Mouse (Mus musculus): ENCODE data around the gene Olfr1289. TPM values are rescaled to one million over a fixed set of nuclear protein-coding genes. Genes with fewer than 3 reads are reported as not detected.

Olfr1289 gene
- not detected in 2 replicates for polyA plus RNA-seq (2012; rRNA removed)

DNA sequence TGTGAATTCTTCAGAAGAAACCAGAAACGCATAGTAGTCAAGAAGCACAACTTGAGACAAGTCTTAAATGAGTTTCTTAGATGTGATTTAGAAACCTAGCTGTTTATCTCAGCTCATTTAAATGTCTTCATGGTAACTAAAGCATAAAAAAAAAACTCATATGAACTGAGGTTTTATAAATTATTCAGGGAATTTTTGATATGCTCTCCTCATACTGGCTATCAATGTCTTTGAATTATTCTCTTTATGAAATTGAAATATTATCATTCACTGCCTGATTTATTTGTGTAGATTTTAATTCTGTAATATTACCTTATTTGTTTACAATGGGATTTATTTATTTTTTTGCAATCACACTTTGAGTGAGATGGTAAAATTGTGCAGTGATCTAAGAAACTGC lies at the start of gene Olfr1289:
Olfr1289 (plus strand) TSS at position 301 of the 400 bp plus-strand sequence.

DNA sequence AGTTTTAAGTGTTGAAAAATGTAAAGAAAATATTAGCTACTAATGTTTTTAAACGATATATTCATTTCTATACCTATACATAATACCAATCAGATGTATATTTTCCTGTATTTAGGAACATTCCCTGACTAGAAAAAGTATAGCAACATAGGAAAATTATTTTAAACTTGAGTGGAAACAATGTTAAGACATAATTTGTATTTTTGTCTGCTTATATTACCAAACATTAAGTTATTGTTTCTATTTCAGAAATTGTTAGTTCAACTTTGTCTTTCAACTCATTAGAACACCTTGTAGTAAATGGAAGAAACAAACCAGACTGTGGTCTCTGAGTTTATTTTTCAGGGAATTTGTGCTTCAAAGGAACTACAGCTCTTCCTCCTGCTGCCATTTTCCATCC lies 31.8 kb upstream of the Olfr1289 start, which contains the start of gene Olfr1287:
Olfr1287 (plus strand) TSS at position 301 of the 400 bp plus-strand sequence.

DNA sequence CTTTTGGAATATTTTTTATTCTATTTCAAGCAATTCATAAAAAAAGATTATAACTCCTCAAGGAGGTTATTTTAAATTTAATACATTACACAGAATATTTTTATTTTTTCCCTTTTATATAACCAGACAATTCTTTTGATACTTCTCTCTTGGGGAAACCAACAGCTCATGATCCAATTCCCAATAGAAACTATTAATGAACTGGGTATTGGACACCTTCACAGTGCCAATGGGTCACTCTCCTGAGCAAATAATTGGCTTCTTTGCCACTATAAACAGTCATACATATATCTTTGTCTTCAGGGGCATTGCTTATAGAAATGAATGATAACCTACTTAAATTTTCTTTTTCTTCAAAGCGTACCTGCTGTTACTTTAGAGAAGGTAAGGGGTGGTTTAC lies 6.8 kb upstream of the Olfr1289 start, which contains the start of gene Olfr1288:
Olfr1288 (plus strand) TSS at position 301 of the 400 bp plus-strand sequence.

DNA sequence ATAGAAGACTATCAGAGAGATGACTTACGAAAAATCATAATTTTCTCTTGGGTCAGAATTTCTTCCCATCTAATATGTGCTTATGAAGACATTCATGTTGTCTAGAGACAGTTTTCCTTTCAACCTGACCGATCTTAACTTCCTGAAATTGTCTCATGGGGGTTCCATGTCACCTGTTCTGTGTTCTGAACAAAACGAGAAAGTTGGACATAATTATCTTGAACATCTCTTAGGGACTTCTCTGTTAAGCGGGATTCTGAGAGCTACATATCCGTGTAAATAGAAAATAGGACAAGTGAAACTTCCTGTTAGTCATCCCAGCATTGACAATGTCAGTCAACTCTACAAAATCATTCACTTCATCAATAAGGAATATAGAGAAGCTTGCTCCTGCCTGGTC lies 13.1 kb downstream of the Olfr1289 start, which contains the start of gene Olfr1290:
Olfr1290 (minus strand) TSS at position 101 of the 400 bp plus-strand sequence.

DNA sequence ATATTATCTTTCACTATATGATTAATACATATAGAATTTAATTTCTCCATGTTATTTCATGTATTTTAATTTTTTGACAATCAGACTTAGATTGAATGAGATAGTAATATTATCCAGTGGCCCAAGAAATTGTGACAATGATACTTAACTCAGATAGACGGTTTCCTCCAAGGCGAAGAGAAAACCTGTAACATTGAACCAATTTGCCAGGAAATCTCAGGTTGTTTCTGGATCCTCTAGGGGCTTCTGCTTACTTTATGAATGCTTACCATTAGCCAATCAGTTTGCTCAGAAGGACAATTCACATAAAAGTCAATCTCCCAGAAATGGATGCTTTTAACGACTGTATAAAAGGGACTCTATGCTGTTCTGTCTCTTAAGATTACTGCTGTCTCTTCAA lies 16.3 kb downstream of the Olfr1289 start, which contains the start of gene Olfr1291-ps1:
Olfr1291-ps1 (plus strand) TSS at position 301 of the 400 bp plus-strand sequence.

DNA sequence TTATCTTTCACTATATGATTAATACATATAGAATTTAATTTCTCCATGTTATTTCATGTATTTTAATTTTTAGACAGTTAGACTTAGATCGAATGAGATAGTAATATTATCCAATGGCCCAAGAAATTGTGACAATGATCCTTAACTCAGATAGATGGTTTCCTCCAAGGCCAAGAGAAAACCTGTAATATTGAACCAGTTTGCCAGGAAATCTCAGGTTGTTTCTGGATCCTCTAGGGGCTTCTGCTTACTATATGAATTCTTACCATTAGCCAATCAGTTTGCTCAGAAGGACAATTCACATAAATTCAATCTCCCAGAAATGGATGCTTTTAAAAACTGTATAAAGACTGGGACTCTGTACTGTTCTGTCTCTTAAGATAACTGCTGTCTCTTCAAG lies 44.3 kb downstream of the Olfr1289 start, which contains the start of gene Olfr1293-ps:
Olfr1293-ps (plus strand) TSS at position 301 of the 400 bp plus-strand sequence.

Other genes starting within 250 kb of the Olfr1289 start
- gene Olfr1275, start 245.5 kb upstream of the Olfr1289 start, polyA plus RNA-seq (2012; rRNA removed): not detected in 2 replicates
- not detected in 2 replicates for gene Olfr1276, start 226.3 kb upstream of the Olfr1289 start, polyA plus RNA-seq (2012; rRNA removed)
- gene Olfr1277, start 206.7 kb upstream of the Olfr1289 start, polyA plus RNA-seq (2012; rRNA removed): not detected in 2 replicates
- gene Olfr1278, start 190.7 kb upstream of the Olfr1289 start, polyA plus RNA-seq (2012; rRNA removed): not detected in 2 replicates
- gene Olfr1279, start 180.2 kb upstream of the Olfr1289 start, polyA plus RNA-seq (2012; rRNA removed): not detected in 2 replicates
- gene Olfr1280, start 166.8 kb upstream of the Olfr1289 start, polyA plus RNA-seq (2012; rRNA removed): not detected in 2 replicates
- gene Olfr1281, start 154.3 kb upstream of the Olfr1289 start, polyA plus RNA-seq (2012; rRNA removed): not detected in 2 replicates
- gene Olfr1282, start 144.7 kb upstream of the Olfr1289 start, polyA plus RNA-seq (2012; rRNA removed): not detected in 2 replicates
- gene Olfr1283, start 114.0 kb upstream of the Olfr1289 start, polyA plus RNA-seq (2012; rRNA removed): not detected in 2 replicates
- gene Olfr1284, start 105.3 kb upstream of the Olfr1289 start, polyA plus RNA-seq (2012; rRNA removed): not detected in 2 replicates
- not detected in 2 replicates for gene Olfr1286, start 57.7 kb upstream of the Olfr1289 start, polyA plus RNA-seq (2012; rRNA removed)
- gene Olfr1287, start 31.7 kb upstream of the Olfr1289 start, polyA plus RNA-seq (2012; rRNA removed): not detected in 2 replicates
- gene Olfr1288, start 6.7 kb upstream of the Olfr1289 start, polyA plus RNA-seq (2012; rRNA removed): not detected in 2 replicates
- not detected in 2 replicates for gene Olfr1290, start 13.0 kb downstream of the Olfr1289 start, polyA plus RNA-seq (2012; rRNA removed)
- not detected in 2 replicates for gene Olfr1291-ps1, start 16.4 kb downstream of the Olfr1289 start, polyA plus RNA-seq (2012; rRNA removed)
- gene Olfr1293-ps, start 44.4 kb downstream of the Olfr1289 start, polyA plus RNA-seq (2012; rRNA removed): not detected in 2 replicates
- gene Olfr1294, start 59.5 kb downstream of the Olfr1289 start, polyA plus RNA-seq (2012; rRNA removed): not detected in 2 replicates
- gene Olfr1295, start 88.9 kb downstream of the Olfr1289 start, polyA plus RNA-seq (2012; rRNA removed): not detected in 2 replicates
- not detected in 2 replicates for gene Olfr1297, start 145.7 kb downstream of the Olfr1289 start, polyA plus RNA-seq (2012; rRNA removed)
- not detected in 2 replicates for gene Olfr1298, start 168.4 kb downstream of the Olfr1289 start, polyA plus RNA-seq (2012; rRNA removed)
- not detected in 2 replicates for gene Olfr1299, start 180.6 kb downstream of the Olfr1289 start, polyA plus RNA-seq (2012; rRNA removed)

Data from ovary, adult 2 months (tissue).